Mouse (Mus musculus): Measurements from ENCODE around the gene Schip1.

Gene Schip1

DNA sequence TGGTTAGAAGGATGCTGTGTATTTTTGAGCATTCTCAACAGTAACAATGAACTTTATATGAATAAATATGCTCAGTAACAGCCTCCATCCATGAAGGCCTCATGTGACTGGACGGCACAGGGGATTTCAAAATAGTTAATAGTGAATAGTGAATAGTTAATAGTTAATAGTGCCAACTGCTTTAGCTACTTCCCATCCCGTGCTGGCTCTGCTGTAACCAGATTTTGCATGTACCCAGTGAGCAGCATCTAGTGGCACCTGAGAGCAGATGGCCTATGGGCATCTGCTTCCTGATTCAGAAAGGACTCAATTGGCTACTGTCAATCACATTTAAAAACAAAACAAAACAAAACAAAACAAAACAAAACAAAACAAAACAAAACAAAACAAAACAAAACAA, 329.0 kb downstream of the Schip1 start:
- no peak for DNase-seq

DNA sequence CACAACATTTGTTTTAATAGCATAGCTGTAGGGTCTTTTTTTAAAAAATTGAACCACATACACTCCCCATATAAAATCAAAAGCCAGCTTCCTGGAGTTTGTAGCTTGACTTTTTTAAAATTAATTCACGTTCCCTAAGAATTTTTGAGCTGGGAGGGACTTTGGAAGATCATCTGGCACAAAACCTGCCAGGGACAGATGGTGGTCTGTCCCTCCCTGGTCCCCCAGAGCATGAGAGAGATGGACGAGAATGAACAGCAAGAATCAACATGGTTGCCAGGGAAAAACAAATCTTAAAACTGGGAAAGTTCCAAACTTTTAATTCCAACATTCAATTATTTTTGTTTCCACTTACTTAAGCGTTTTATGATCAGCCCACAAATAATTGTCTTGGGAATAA, 334.1 kb downstream of the Schip1 start:
- no peak for DNase-seq

DNA sequence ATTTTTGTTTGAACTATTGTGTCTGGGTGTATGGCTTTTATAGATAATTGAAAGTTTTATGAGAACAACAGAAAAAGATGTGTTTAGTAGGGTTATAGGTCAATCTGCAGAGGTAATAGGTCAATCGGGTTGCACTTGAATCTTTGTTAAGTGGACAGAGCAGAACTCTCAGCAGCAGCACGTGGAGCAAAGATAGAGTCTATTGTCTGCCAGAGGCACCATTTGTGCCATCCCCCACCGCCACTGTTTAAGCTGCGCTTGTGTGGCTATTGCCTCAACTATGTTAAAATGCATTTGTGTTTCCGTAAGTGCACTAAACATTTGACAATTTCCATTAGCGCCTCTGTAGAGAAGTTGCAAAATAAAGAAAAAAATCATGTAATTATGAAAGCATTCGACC, 335.5 kb downstream of the Schip1 start:
- no peak for DNase-seq

DNA sequence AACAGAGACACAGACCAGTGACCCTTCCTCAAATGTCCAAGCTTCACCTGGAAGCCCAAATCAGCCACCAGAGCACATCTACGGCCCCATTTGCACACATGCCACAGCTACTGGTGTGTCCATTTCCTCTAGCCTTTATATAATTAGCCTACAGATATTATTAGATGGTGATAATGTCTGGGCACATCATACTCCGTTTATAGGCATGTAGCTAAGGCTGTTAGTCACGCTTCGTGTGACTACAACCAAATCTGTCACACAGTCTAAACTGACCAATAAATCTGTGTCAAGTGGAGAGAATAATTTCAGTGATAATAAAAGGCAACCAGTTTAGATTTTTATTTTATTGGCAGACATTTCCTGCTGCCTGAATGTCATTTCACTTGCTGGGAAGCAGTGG, 338.7 kb downstream of the Schip1 start:
- no peak for DNase-seq

DNA sequence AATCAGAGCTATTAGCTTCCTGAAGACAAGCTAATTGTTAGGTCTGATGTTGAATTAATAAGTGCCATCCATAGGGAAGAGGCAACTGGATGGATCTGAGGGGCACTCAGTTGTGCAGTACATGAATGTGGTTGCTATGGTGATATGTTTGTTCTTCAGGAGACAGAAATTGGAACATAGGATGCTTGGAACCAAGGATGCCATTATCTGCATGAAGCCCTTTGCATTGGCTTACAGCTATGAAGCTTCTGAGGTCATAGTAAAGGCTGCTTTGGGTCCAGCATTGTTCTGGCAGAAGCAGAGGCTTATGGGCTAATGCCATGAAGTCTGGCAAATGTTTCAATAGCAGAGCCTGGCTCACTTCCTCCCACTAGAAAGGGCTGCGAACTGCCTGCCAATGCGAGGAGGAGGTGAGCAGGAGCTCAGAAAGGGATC, 339.2 kb downstream of the Schip1 start:
- DNase-seq = peak; percentile 19

DNA sequence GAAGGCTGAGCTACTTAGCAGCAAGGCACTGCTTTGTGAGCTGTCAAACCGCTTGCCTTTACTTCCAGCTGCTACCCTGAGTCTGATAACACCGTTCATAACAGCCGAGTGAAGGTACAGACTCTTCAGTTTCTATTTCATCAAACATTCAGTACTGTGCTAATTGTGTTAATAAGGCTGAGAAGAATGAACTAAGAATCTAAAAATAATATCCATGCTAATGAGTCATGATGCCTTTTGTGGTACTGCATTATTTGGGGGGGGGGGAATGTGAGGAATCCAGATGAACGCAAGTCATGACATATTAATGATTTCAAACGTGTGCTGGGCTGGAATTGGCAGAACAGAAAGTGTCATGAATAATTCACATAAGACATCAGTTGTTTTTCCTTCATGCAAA, 341.1 kb downstream of the Schip1 start:
- DNase-seq = no peak

DNA sequence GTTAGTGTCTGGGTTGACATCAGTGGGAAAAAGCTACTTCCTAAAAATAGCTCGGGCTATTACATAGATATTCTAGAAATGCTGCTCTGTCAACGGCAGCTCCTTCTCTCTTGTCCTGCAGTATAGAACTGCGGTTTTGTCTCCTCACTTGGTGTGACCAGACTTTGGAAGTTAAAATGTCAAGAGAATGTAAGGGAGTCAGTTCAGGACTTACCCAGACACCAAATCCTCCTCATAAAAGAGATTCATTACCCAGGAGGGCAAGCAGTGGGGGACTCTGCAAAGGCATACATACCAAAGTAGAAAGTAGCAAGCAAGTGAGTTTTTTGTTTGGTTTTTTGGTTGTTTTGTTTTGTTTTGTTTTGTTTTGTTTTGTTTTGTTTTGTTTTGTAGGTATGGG, 347.7 kb downstream of the Schip1 start:
- DNase-seq = no peak

DNA sequence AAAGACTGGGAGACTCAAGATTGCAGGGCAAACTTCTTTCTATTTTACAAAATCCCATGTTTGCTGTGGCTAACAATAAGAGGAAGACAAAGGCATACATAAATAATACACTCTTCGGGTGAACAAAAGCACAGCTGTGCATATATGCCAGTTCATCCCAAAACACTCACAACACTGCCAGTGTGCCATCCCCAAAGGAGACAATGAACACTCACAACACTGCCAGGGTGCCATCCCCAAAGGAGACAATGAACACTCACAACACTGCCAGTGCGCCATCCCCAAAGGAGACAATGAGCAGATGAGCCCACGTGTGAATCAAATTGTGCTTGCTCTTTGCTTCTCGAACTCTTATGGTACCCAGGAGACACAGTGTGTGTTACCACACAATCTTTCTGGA, 355.2 kb downstream of the Schip1 start:
- DNase-seq = no peak

DNA sequence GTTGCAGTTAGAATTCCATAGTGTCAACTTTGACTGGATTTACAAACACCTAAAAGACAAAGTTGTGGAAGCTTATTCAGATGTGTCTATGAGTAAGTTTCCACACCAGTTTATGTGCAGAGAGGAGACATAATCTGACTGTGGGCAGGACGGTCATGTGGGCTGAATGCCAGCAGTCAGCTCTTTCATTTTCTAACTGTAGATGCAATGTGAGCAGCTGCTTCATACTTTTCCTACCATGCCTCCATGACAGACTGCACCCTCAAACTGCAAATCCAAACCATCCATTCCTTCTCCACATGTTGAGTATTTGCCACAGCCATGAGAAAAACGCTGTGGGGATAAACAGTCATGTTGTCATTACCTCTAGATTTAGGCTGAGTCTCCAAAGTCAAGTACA, 356.3 kb downstream of the Schip1 start:
- no peak for DNase-seq

DNA sequence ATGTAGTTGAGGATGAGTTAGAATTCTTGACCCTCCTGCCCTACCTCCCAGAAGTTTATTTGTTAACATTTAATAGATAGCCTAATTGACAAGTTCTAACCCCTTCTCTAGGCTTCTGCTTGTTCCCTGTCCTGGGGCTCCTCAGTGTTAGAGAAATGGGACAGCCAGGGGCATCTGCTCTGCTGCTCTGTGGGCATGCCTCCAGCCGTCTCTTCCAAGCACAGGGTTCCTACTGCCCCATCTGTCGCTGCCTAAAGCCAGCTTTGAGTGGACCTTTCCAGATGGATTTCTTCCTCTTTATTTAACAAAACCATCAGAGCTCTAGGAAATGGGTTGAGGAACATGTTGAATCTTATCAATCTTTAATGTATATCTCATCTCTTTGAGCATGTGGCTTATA, 357.2 kb downstream of the Schip1 start:
- no peak for DNase-seq

DNA sequence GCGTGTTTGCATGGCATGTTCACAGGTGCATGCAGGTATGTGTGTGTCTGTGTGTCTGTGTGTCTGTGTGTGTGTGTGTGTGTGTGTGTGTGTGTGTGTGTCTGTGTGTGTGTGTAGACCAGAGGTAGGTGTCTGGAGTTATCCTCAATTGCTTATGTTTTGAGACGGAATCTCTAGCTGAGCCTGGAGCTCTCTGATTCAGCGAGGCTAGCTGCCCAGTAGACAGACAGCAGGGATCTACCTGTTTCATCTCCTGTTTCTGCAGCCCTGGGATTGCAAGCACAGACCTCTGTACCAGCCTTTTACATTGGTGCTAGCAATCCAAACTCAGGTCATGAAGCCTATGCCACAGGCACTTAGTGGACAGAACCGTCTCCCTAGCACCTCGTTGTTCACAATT, 363.5 kb downstream of the Schip1 start:
- DNase-seq = no peak

DNA sequence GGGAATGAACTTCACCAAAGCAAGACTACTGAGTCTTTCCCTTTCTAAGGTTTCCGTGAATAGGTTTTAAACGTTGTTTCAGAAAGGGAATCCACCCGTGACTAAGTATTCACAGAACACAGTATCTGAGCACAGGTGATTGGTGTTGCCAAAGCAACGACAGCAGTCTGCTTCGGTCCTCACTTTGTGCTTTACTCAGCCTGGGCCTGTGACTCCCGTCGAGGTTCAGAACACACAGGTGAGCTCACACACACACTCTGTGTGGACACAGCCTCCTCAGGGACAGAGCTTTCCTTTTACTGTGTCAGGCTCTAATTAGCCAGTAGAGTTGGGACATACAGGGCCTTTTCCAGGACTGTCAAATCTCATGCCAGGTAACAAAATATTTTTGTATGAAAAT, 369.8 kb downstream of the Schip1 start:
- no peak for DNase-seq

DNA sequence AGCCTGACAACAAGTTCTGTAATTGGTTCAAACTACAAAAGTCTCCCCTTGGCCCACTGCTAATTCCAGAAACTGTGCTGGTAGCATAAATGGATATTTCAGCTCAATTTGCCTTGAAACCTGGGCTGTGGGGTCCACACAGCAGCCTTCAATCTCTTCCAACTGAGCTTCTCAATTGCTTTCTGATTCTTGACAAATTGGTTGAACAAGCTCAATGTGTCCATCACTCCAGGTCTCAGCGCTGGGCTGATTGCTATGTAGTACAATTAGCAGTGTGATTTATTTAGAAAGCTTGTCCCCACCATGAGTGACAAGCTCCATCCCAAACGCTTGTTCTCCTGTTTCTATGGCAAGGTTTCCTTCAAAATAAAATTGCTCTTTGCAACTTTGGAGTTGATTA, 370.3 kb downstream of the Schip1 start:
- DNase-seq = no peak

DNA sequence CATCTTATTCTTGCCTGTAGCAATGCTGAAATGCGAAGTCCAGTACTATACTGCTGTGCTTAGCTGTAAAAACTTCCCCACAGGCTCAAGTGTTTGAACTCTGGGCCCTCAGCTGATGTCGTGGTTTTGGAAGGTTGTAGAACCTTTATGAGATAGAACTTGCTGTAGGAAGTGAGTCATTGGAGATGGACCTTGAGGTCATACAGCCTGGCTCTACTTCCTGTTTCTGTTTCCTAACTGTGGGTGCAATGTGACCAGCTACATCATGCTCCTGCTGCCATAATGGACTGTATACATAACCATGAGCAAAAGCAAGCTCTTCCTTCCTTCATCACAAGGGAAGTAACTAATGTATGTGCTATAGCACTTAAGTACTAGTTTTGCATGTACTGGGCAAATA, 383.9 kb downstream of the Schip1 start:
- no peak for DNase-seq

DNA sequence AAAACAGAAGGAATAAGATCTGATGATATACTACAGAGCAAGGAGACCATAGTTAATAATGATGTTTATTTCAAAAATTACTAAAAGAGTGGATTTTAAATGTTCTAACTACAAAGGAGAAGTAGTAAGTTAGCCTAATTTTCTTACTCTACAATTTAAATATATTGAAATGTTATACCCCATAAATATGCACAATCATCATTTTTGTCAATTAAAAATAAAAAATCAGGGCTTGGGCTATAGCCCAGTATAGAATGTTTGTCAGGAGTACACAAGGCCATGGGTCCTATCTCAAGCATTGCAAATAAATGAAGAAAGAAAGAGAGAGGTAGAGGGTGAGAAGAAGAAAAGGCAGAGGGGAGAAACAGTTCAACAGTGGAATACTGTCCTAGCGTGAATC, 387.0 kb downstream of the Schip1 start:
- DNase-seq = no peak

DNA sequence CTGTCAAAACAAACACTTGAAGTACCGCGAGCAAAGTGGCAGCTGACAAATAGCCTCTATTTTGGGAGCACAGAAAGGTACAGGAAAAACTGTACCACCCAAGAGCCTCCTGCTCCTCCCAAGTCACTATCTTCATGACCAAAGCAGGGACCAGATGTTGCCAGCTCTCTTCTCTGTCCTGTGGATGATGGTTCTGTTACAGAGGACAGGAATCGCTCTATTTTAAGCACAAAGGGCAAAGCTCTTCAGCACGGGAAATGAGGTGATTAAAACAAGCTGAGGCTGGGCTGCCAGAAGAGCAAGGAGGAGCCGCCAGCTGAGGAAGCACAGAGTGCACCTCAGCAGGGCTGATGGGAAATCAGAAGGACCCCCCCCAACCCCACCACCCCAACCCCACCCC, 388.7 kb downstream of the Schip1 start:
- DNase-seq = no peak

DNA sequence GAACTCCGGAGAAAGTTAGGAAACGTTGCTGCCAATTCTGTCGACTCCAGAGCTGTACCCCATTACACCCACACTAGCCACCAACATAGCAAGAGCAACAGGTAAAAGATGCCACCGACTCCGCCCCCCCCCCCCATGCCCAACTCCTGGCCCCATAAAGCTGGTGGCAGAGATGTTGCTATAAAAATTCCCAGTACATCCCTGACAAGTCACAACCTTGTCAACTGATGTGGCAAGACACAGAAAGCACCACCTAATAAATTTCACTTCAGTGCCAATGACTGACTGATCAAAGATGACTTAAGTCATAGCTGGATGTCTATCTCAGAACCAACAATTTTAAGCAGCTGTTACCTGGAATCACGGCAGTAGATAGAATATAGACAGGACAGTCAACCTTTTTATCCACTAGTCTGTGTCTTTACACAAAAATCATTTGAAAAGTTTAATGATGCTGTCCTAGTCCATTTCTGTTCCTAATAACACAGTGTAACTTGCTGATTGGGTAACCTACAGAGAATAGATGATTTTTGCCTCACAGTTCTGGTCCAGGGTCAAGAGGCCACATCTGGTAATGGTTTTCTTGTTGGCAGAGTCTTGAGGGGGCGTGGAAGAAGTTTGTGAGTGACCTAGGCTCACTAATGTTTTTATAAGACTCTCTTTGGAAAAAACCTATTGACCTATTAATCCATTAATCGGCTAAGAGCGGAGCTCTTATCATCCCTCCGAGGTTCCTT, 389.3 kb downstream of the Schip1 start:
- no peak for DNase-seq

DNA sequence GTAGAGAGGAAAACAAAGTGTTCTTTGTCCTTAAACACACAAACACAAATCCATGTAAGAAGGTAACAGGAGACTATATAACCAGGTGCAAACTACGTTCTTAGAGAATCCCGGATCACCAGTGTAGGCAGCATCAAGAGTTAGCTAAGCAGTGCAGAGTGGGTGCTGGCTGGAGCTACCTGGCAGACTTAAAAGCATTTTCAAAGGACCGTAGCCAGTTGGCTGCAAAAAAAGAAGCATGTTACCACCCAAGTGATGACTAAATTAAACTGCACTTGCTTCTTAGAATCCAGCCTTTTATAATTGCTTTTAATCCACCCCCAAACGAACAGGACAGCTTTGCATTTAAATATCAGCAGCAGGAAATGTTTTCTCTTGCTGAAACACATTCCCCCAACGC, 402.0 kb downstream of the Schip1 start:
- peak; percentile 65 for DNase-seq

DNA sequence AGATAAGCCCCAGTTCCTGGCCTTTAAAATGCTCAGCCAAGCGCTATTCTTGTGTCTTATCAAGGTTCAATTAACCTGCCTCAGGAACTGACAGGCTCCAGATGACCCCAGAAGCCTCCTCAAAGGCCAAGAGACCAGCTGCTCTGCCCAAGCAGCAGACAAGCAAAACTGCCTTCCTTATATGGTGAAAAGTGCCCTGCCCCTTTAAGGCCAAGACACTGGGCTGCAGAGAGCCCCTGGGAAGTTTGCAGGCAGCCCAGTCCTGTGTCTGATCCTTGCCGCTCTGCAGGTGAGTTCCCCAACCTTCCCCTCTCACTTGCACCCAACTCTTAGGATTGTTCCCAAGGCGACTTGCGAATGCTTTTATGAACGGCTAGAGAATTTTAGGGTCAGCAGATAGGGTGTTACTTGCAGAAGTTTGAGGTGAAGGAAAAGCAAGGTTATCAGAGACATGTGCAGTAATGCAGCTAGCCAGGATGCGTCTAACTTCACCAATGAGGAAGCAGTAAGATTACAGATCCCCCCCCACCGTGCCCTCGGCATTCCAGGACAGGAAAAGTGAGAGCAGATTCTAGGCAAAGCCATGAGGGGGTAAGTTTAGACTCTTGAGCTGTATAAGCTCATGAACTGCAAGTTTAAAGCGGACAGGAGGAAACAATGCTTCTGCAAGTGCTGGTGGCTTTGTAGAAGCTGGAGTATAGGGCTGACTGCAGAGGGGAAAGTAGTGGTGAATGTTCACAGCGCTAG, 403.5 kb downstream of the Schip1 start:
- DNase-seq = no peak

DNA sequence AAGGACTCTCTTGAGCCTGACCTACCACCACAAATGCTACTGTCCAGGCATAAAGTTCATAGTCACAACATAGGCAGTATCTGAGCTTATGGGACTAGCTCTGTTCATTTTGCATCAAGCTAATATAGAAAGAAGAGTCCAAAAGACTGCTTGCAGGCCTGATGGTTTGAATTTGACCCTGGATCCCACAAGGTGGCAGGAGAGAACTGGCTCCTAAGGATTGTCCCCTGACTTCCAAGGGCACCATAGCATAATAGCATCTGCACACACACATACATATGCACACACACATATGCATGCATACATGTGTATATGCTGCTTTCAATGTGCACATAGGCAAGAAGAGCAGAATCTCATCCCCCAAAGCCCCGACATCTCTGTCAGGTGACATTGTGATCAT, 405.0 kb downstream of the Schip1 start:
- no peak for DNase-seq

DNA sequence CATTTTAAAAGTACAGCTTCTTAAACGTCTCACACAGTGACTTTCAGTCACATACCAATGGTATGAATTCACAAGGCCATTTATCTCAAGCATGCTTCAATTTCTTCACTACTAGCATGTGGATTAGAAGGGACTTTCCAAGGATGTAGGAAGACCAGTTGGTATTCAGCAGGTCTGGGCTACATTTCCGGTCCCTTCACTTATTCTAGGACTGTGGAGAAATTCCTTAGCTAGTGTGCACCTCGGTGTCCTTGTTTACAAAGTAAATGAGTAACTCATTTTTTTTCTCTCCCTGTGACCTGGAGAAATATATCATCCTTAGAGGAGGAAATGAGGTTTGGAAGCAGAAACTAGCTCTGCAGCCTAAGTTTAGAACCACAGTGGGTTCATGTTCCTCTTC, 405.5 kb downstream of the Schip1 start:
- DNase-seq = no peak

DNA sequence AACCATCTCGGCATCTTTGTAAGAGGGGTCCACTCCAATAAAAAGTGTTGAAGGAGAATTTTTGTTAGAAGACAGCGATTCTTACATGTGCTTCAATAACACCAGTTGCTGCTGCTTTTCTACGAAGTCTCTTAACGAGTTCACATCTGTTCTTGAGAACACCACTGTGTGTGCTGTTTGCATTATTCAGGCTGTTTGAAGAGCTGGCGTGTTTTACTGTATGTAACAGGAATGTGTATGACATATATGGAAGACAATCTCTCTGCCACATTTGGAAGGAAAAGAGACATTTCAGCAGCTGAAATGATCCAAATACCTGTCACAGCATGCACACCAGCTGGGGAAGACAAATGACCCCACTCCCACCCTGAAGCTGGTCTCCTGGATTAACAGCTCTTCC, 406.0 kb downstream of the Schip1 start:
- DNase-seq = no peak

DNA sequence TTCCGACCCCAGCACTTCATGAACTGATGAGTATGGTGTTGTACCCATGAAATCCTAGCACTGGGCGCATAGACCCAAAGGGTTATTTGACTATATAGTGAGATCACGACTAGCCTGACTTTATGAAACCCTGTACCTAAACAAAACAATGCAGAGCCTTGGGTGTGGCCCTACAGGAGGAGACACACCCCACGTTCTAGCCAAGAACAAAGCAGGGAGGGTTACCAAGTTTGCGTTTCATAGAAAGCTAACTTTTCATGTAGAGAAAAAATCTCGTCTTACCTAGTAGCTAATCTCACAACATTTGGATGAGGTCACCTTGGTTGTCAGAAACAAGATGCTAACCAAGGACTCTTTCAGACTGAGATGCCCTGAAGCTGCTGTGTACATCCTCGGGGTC, 411.7 kb downstream of the Schip1 start:
- no peak for DNase-seq

DNA sequence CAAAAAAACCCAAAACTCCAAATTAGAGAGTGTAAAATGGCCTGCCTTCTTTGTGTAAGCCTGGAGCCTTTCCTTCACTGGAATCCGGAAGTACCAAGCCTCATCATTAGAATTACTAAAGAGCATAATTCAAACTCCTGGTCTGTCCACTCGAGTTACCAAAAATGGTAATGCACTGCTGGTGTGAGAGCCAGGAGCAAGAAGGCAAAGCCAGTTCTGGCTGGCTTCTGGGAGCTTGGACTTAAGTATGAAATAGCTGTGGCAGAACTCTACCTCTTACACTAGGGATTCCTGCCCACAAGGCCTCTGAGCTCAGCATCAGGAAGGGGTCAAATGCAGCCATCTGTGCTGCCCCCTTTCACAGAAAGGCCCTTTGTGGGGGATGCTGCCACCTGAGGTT, 412.9 kb downstream of the Schip1 start:
- DNase-seq = no peak

DNA sequence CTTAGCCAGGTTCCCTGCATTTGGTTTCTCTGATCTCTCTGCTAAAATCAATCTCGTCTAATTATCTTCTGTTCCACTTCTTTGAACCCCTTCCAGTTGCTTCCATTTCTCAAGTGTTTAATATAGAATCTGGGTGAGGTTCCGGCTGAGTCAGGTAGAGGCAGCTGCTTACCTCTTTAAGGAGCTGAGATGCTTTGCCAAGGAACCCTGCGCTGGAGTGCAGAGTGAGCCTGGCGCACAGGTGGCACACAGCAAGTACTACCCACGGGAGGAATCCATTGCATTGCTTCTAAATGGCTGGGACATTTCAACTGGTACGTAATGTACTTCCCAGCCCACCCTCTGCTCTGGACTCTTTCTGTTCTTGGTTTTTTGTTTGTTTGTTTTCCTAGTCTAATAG, 414.7 kb downstream of the Schip1 start:
- no peak for DNase-seq
